9 mouse cellular contexts compared by ENCODE assay signal in the genomic region with DNA sequence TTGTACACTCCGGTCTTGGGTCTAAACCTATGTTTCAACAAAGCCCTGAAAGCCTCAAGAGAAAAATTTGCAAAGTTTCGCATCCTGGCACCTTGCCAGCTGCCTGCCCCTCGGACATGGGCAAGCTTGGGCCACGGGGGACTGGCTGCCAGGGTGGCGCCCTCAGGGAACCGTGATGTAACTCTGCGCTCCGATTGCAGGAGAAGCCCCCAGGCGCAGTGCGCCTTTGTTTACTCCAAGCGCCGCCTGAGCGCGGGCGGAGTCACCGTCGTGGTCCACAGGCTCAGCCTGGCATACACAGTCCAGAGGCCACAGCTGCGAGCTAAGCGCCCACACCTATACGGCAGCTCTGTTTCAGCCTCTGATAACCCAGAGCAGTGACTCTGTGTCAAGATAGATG. TPM values are rescaled to one million over a fixed set of nuclear protein-coding genes. Genes with fewer than 3 reads are reported as not detected.
A peak's percentile ranks its signal among the peaks of the same experiment; 100 is the strongest.
DNase-seq lines count a peak whose midpoint lies in the region; ATAC-seq and TF ChIP-seq lines count a peak whose summit lies in the region.
"Had no signal": no experiment of that assay in that cellular context is flagged by ENCODE, and none has a peak within 500 bp of the region (broad histone marks: within the 10 kb centered on the region; RNA-seq: fewer than 3 reads in every experiment).

No protein-coding gene starts in this region.

- no peak for TF ChIP-seq CTCF in hindbrain, postnatal 0 days (IDR thresholded peaks at IDR 0.05; ENCODE audit: low read depth)
- no peak for TF ChIP-seq CTCF in liver, postnatal 0 days (IDR thresholded peaks at IDR 0.05; ENCODE audit: low read depth)

- peak overlapping the region; percentile 59 for H3K4me2 ChIP-seq in heart, embryonic 15.5 days
- peak overlapping the region; percentile 51 for H3K4me2 ChIP-seq in hindbrain, postnatal 0 days (ENCODE audit: low read depth, low read length)
- H3K4me2 ChIP-seq in liver, postnatal 0 days (ENCODE audit: low read depth, low read length): peak overlapping the region; percentile 11
- peak overlapping the region; percentile 47 for H3K4me2 ChIP-seq in stomach, embryonic 15.5 days

- WGBS in heart, embryonic 15.5 days: 14% methylated on average over 20 of the region's 20 CpGs
- WGBS in hindbrain, postnatal 0 days: 12% methylated on average over 20 of the region's 20 CpGs
- WGBS in liver, postnatal 0 days (ENCODE audit: insufficient replicate concordance): 25% methylated on average over 20 of the region's 20 CpGs
- WGBS in stomach, embryonic 15.5 days: 10% methylated on average over 20 of the region's 20 CpGs

- no peak overlapping the region for H3K27ac ChIP-seq in heart, embryonic 15.5 days
- no peak overlapping the region for H3K27ac ChIP-seq in hindbrain, postnatal 0 days
- peak overlapping the region; percentile 53 for H3K27ac ChIP-seq in liver, postnatal 0 days (ENCODE audit: low read depth)
- H3K27ac ChIP-seq in stomach, embryonic 15.5 days: no peak overlapping the region

- DNase-seq in heart, adult 8-10 months (ENCODE audit: low spot score): no peak
- peak; percentile 41 to 54 for DNase-seq in adrenal gland, postnatal 36 days
- DNase-seq in hindbrain, postnatal 0 days (ENCODE audit: low spot score): peak; percentile 45
- peak; percentile 70 for DNase-seq in liver, postnatal 0 days
- DNase-seq in cerebellum, adult 8-10 months: no peak
- DNase-seq in ovary, postnatal 14 days (ENCODE audit: low spot score): no peak

- H3K4me3 ChIP-seq in heart, embryonic 15.5 days: peak overlapping the region; percentile 26
- peak overlapping the region; percentile 23 for H3K4me3 ChIP-seq in hindbrain, postnatal 0 days (ENCODE audit: low read length)
- H3K4me3 ChIP-seq in liver, postnatal 0 days (ENCODE audit: low read depth, low read length): no peak overlapping the region
- H3K4me3 ChIP-seq in stomach, embryonic 15.5 days (replicated peaks): peak overlapping the region; percentile 12; the same call in 1 of the 2 replicates

- 0 out of 2 replicates have a peak, but pooled peaks have one; percentile 39 for ATAC-seq in heart, embryonic 15.5 days (replicated peaks; ENCODE audit: insufficient number of reproducible peaks, insufficient read depth, low FRiP score, low read depth)
- peak; percentile 45; the same call in 1 of the 2 replicates for ATAC-seq in hindbrain, postnatal 0 days
- ATAC-seq in liver, postnatal 0 days: peak; percentile 86
- peak; percentile 43; the same call in 1 of the 2 replicates for ATAC-seq in stomach, embryonic 15.5 days (ENCODE audit: insufficient read depth, low FRiP score, low read depth)
- ATAC-seq: Patski had no signal

- no peak for TF ChIP-seq EP300 in liver, postnatal 0 days (IDR thresholded peaks at IDR 0.05; ENCODE audit: low read depth)

- H3K9ac ChIP-seq in heart, embryonic 15.5 days: 0 out of 2 replicates have a peak overlapping the region, but pooled peaks have one; percentile 32
- 0 out of 2 replicates have a peak overlapping the region, but pooled peaks have one; percentile 7 for H3K9ac ChIP-seq in hindbrain, postnatal 0 days (replicated peaks; ENCODE audit: low read length)
- H3K9ac ChIP-seq in liver, postnatal 0 days (replicated peaks): 0 out of 2 replicates have a peak overlapping the region, but pooled peaks have one; percentile 0
- H3K9ac ChIP-seq in stomach, embryonic 15.5 days: no peak overlapping the region

- H3K36me3 ChIP-seq in heart, embryonic 15.5 days: no peaks in the 10 kb centered on the region
- no peaks in the 10 kb centered on the region for H3K36me3 ChIP-seq in hindbrain, postnatal 0 days (ENCODE audit: insufficient read depth, low read length)
- no peaks in the 10 kb centered on the region for H3K36me3 ChIP-seq in liver, postnatal 0 days (replicated peaks; ENCODE audit: insufficient read depth, low read length)
- H3K36me3 ChIP-seq in stomach, embryonic 15.5 days: no peaks in the 10 kb centered on the region

- H3K9me3 ChIP-seq in heart, embryonic 15.5 days (replicated peaks): no peaks in the 10 kb centered on the region
- H3K9me3 ChIP-seq in hindbrain, postnatal 0 days (ENCODE audit: low read length): no peaks in the 10 kb centered on the region
- H3K9me3 ChIP-seq in liver, postnatal 0 days (ENCODE audit: low read length): no peaks in the 10 kb centered on the region
- no peaks in the 10 kb centered on the region for H3K9me3 ChIP-seq in stomach, embryonic 15.5 days

- H3K27me3 ChIP-seq in heart, embryonic 15.5 days: no peaks in the 10 kb centered on the region
- H3K27me3 ChIP-seq in hindbrain, postnatal 0 days (ENCODE audit: insufficient read depth, low read length): no peaks in the 10 kb centered on the region
- H3K27me3 ChIP-seq in liver, postnatal 0 days (ENCODE audit: insufficient read depth, low read length): no peaks in the 10 kb centered on the region
- H3K27me3 ChIP-seq in stomach, embryonic 15.5 days (replicated peaks): no peaks in the 10 kb centered on the region
- H3K27me3 ChIP-seq: Patski had no signal

- H3K4me1 ChIP-seq in heart, embryonic 15.5 days (replicated peaks): peaks cover 20% of the 10 kb centered on the region
- 0 out of 2 replicates have a peak, but pooled peaks cover 6% of the 10 kb centered on the region for H3K4me1 ChIP-seq in hindbrain, postnatal 0 days (ENCODE audit: insufficient read depth, low read length)
- H3K4me1 ChIP-seq in liver, postnatal 0 days (ENCODE audit: insufficient read depth): peaks cover 37% of the 10 kb centered on the region
- H3K4me1 ChIP-seq in stomach, embryonic 15.5 days: peaks cover 24% of the 10 kb centered on the region; the same call in 1 of the 2 replicates

RNA-seq across cellular contexts. Expression of gene 1700017B05Rik, which starts 19.1 kb away (rescaled TPM):
- polyA plus RNA-seq in heart, embryonic 15.5 days (2015; fragmentation: Nextera tagmentation; extraction: Ambion mirVana): 9.1 and 13.9 TPM in 2 replicates
- 10 to 100 TPM in 2 of 4 experiments, 1 to 10 TPM in 2; 7.9 to 10.7 (median 9.4) TPM for total RNA-seq in heart, adult 8-10 months (2022)
- 10 to 100 TPM; 50.2 to 89.6 TPM for total RNA-seq in adrenal gland, postnatal 36 days (2021)
- 10.6 and 14.7 TPM in 2 replicates for total RNA-seq in hindbrain, postnatal 0 days (2014; rRNA removed)
- 5.2 and 5.3 TPM in 2 replicates for polyA plus RNA-seq in hindbrain, postnatal 0 days (2015; fragmentation: Nextera tagmentation; extraction: Ambion mirVana)
- polyA plus RNA-seq in liver, postnatal 0 days (2015; fragmentation: Nextera tagmentation; extraction: Ambion mirVana): 10.1 and 10.4 TPM in 2 replicates
- 23.8 and 26.6 TPM in 2 replicates for polyA plus RNA-seq in stomach, embryonic 15.5 days (2015; fragmentation: Nextera tagmentation; extraction: Ambion mirVana)

RNA-seq across cellular contexts. Expression of gene Trcg1, which starts 45.2 kb away (rescaled TPM):
- polyA plus RNA-seq in heart, embryonic 15.5 days (2015; fragmentation: Nextera tagmentation; extraction: Ambion mirVana): not detected in 2 replicates
- not detected for total RNA-seq in heart, adult 8-10 months (2022)
- not detected for total RNA-seq in adrenal gland, postnatal 36 days (2021)
- total RNA-seq in hindbrain, postnatal 0 days (2014; rRNA removed): not detected in 2 replicates
- polyA plus RNA-seq in hindbrain, postnatal 0 days (2015; fragmentation: Nextera tagmentation; extraction: Ambion mirVana): not detected in 2 replicates
- not detected in 2 replicates for polyA plus RNA-seq in liver, postnatal 0 days (2015; fragmentation: Nextera tagmentation; extraction: Ambion mirVana)
- polyA plus RNA-seq in stomach, embryonic 15.5 days (2015; fragmentation: Nextera tagmentation; extraction: Ambion mirVana): 0.05 TPM in 1 of 2 replicates, not detected in the other
- polyA plus RNA-seq: Patski had no signal

Comparison
In these comparisons a context has a peak if more than half of its experiments do, and no peak if none do; other contexts are left out.
1. DNase-seq: peak in adrenal gland, postnatal 36 days (2 of 2), hindbrain, postnatal 0 days (single experiment) and liver, postnatal 0 days (single experiment); none in heart, adult 8-10 months (single experiment), cerebellum, adult 8-10 months (single experiment) and ovary, postnatal 14 days (single experiment).
2. Peak in every context shown above with its lines, with median percentiles within 50 percentile points of each other: ATAC-seq and H3K4me2 ChIP-seq.